Mouse (Mus musculus) adrenal gland, postnatal 10 days (tissue): Measurements from ENCODE around the gene Mrtfb. TPM values are rescaled to one million over a fixed set of nuclear protein-coding genes. Genes with fewer than 3 reads are reported as not detected.

Experiments used
- DNase-seq: peaks from one replicate; pipeline ENCODE4 v3.0.0; 2021; ENCODE audit warnings: mixed read lengths
- total RNA-seq, 2 experiments: library from RNA; stranded (reverse); gene quantifications; 2 replicates each; pipeline ENCODE4 v1.2.3; 2021

The Mrtfb gene
- total RNA-seq, 2 experiments from 2014 or later, result 28.8 to 34.0 TPM

GRCm38 (mm10) chr16:13404656-13405055, 148.4 kb downstream of the Mrtfb start:
- no peak for DNase-seq

- DNase-seq, result no peak
These were observed 149.1 kb downstream of the Mrtfb start for GRCm38 (mm10) chr16:13405403-13405802.

GRCm38 (mm10) chr16:13409530-13410163, 153.4 kb downstream of the Mrtfb start:
- DNase-seq, result peak; percentile 50

- no peak for DNase-seq
These were observed 154.5 kb downstream of the Mrtfb start for GRCm38 (mm10) chr16:13410760-13411159.

- no peak for DNase-seq
These were observed 155.2 kb downstream of the Mrtfb start for GRCm38 (mm10) chr16:13411531-13411930.

GRCm38 (mm10) chr16:13414566-13414965, 158.3 kb downstream of the Mrtfb start:
- DNase-seq, result no peak

- DNase-seq, result no peak
These were observed 158.7 kb downstream of the Mrtfb start for GRCm38 (mm10) chr16:13414972-13415371.

GRCm38 (mm10) chr16:13415465-13415864, 159.2 kb downstream of the Mrtfb start:
- DNase-seq, result no peak

- DNase-seq, result no peak
These were observed 160.2 kb downstream of the Mrtfb start for GRCm38 (mm10) chr16:13416465-13416864.

- no peak for DNase-seq
These were observed 161.6 kb downstream of the Mrtfb start for GRCm38 (mm10) chr16:13417904-13418303.

GRCm38 (mm10) chr16:13419752-13420151, 163.5 kb downstream of the Mrtfb start:
- DNase-seq, result no peak

GRCm38 (mm10) chr16:13422522-13422921, 166.2 kb downstream of the Mrtfb start:
- DNase-seq, result no peak

- no peak for DNase-seq
These were observed 167.5 kb downstream of the Mrtfb start for GRCm38 (mm10) chr16:13423587-13424355.

GRCm38 (mm10) chr16:13425804-13426203, 169.5 kb downstream of the Mrtfb start:
- DNase-seq, result no peak

GRCm38 (mm10) chr16:13426831-13427589, 170.7 kb downstream of the Mrtfb start:
- no peak for DNase-seq

GRCm38 (mm10) chr16:13428077-13428476, 171.8 kb downstream of the Mrtfb start:
- no peak for DNase-seq

- DNase-seq, result no peak
These were observed 172.5 kb downstream of the Mrtfb start for GRCm38 (mm10) chr16:13428806-13429205.

GRCm38 (mm10) chr16:13429921-13430606, 173.8 kb downstream of the Mrtfb start:
- DNase-seq, result no peak

GRCm38 (mm10) chr16:13430940-13431339, 174.7 kb downstream of the Mrtfb start:
- no peak for DNase-seq

GRCm38 (mm10) chr16:13435627-13436026, 179.3 kb downstream of the Mrtfb start:
- no peak for DNase-seq

GRCm38 (mm10) chr16:13437037-13437769, 180.9 kb downstream of the Mrtfb start:
- DNase-seq, result peak; percentile 99
